Mouse (Mus musculus) liver, embryonic 14.5 days (tissue): Measurements from ENCODE around the gene Dlgap4. TPM values are rescaled to one million over a fixed set of nuclear protein-coding genes. Genes with fewer than 3 reads are reported as not detected.

ENCODE experiments used
- ATAC-seq: fragments of 200-750 bp; cut with Nextera tagmentation; 2 replicates; pipeline ENCODE4 v1.8.0; 2017; ENCODE audit warnings: moderate number of reproducible peaks, mild to moderate bottlenecking, moderate library complexity; ENCODE audit not compliant: insufficient read depth
- DNase-seq, 3 experiments: peaks; one replicate each; pipeline ENCODE4 v3.0.0-alpha.2; 2012 to 2013; ENCODE audit warnings: low read depth in 3 of 3, low spot score in 3 of 3
- H3K27ac ChIP-seq: fragments of 300-500 bp; sonication (generic); 2 replicates; pipeline ENCODE4 v1.5.1; 2014; ENCODE audit warnings: moderate library complexity, mild to moderate bottlenecking, control low read depth, inconsistent platforms
- H3K27me3 ChIP-seq: fragments of 300-500 bp; sonication (generic); 2 replicates; pipeline ENCODE4 v1.6.1; 2014; ENCODE audit warnings: mild to moderate bottlenecking, low read length, moderate library complexity; ENCODE audit not compliant: control insufficient read depth, insufficient read depth
- H3K36me3 ChIP-seq: fragments of 300-500 bp; sonication (generic); replicated peaks from 2 replicates; pipeline ENCODE4 v1.6.1; 2014; ENCODE audit warnings: low read depth; ENCODE audit not compliant: control insufficient read depth, insufficient read depth
- H3K4me1 ChIP-seq, 2 experiments: fragments of 200-500 bp in 1 of 2; fragments of 300-500 bp in 1 of 2; sonication (generic) in 1 of 2; replicated peaks; 2 replicates each; pipeline ENCODE4 v1.6.1; 2012 to 2014; ENCODE audit warnings: antibody characterized with exemption in 1 of 2, inconsistent platforms in 1 of 2, low read length in 1 of 2; ENCODE audit not compliant: control insufficient read depth in 2 of 2, insufficient read depth in 2 of 2
- H3K4me2 ChIP-seq: fragments of 300-500 bp; sonication (generic); 2 replicates; pipeline ENCODE4 v1.6.1; 2014; ENCODE audit warnings: low read depth, mild to moderate bottlenecking, control low read depth, moderate library complexity
- H3K4me3 ChIP-seq, 2 experiments: fragments of 200-500 bp in 1 of 2; fragments of 300-500 bp in 1 of 2; sonication (generic) in 1 of 2; 2 replicates each; pipeline ENCODE4 v1.5.1; 2012 to 2014; ENCODE audit warnings: low read depth in 2 of 2, low read length in 2 of 2, mild to moderate bottlenecking in 2 of 2, control low read depth in 1 of 2, inconsistent platforms in 1 of 2, moderate library complexity in 1 of 2; ENCODE audit not compliant: insufficient read depth in 1 of 2
- H3K9ac ChIP-seq: fragments of 300-500 bp; sonication (generic); replicated peaks from 2 replicates; pipeline ENCODE4 v1.6.1; 2014; ENCODE audit warnings: mild to moderate bottlenecking, control low read depth, moderate library complexity
- H3K9me3 ChIP-seq: fragments of 300-500 bp; sonication (generic); 2 replicates; pipeline ENCODE4 v1.6.1; 2016; ENCODE audit warnings: low read length, mixed read lengths; ENCODE audit not compliant: control insufficient read depth
- CTCF ChIP-seq: IDR thresholded peaks from 2 replicates; pipeline ENCODE4 v1.5.1; 2016; ENCODE audit warnings: antibody characterized with exemption, low read depth, control low read depth
- EP300 ChIP-seq: IDR thresholded peaks from 2 replicates; pipeline ENCODE4 v1.6.1; 2016; ENCODE audit warnings: antibody characterized with exemption, low read depth
- WGBS: fragments of 180-500 bp; shearing (Covaris S2); extraction: QIAGEN DNeasy Blood & Tissue Kit; methylation state at CpG from one replicate; pipeline ENCODE4 v1.1.7; 2014; ENCODE audit not compliant: insufficient replicate concordance; 5-methylcytosine and 5-hydroxymethylcytosine counted together
- polyA plus RNA-seq, 2 experiments: library from polyadenylated mRNA; depleted of rRNA in 1 of 2; stranded (reverse) in 1 of 2; unstranded in 1 of 2; fragments of >200 nt; fragmentation: Nextera tagmentation in 1 of 2; extraction: Ambion mirVana in 1 of 2; gene quantifications; 2 replicates each; pipeline versions ENCODE4 v1.2.1 to v1.2.3; 2012 to 2014

Gene Dlgap4
- polyA plus RNA-seq, 2 experiments = 6.6 to 9.7 TPM

GRCm38 (mm10) chr2:156584797-156585471 lies 28.6 kb upstream of the Dlgap4 start:
- 40% methylated on average over 14 of the region's 14 CpGs for WGBS
- no peaks in the 10 kb centered on the region for H3K36me3 ChIP-seq
- no peaks in the 10 kb centered on the region for H3K4me1 ChIP-seq
- H3K27ac ChIP-seq = no peak overlapping the region
- H3K4me3 ChIP-seq = no peak overlapping the region
- H3K9ac ChIP-seq = no peak overlapping the region
- DNase-seq (no peak), ATAC-seq (no peak)
- H3K4me2 ChIP-seq = no peak overlapping the region
- no peaks in the 10 kb centered on the region for H3K9me3 ChIP-seq
- TF ChIP-seq EP300 = no peak
- TF ChIP-seq CTCF = no peak
- no peaks in the 10 kb centered on the region for H3K27me3 ChIP-seq

DNA sequence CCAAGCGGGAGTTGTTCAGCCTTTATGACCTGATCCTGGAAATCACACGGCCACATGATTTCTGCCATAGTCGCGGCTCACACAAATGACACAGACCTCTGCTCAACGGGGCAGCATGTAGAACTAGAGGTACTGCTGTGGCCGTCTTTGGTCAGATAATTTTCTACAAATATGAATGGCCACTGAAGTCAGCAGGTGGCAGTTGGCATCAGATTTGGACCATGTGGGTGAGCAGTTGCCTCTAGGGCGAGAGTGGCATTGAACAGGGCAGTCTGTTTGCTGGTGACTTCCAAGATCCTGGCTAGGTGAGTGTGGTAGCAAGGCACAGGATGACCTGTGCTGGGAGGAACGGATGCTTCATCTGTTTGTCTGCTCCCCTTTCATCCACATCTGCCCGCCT lies 24.0 kb upstream of the Dlgap4 start:
- Histone ChIP-seq H3K27ac (no peak overlapping the region), H3K9me3 (no peaks in the 10 kb centered on the region), H3K4me3 (no peak overlapping the region), H3K9ac (no peak overlapping the region), H3K4me1 (no peaks in the 10 kb centered on the region), H3K4me2 (no peak overlapping the region), H3K36me3 (no peaks in the 10 kb centered on the region), H3K27me3 (no peaks in the 10 kb centered on the region)
- ATAC-seq = no peak
- 70% methylated on average over 9 of the region's 9 CpGs for WGBS
- TF ChIP-seq CTCF (no peak), EP300 (no peak)
- DNase-seq = no peak

DNA sequence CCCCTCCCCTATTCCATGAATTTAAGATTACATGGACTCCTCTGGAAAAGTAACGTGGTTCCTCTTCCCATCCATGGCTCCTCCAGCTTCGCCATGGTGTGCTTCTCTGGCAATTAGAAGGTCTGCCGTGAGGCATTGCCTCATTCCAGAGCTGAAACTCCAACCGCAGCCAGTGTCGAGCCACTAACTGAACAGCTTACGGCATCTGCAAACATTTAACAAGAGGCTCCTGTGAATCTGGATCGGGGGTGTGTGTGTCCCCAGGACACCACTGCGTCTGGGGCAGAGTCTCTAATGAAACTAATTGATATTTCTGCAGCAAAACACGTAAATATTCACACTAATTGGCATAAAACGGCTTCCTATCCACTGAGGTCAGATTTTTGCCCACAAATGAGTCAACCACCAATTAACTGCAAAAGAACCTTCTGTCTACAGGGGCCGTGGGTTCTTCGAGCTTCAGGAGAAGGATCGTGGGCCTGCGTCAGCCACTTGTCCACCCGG lies 18.5 kb upstream of the Dlgap4 start:
- no peak for TF ChIP-seq CTCF
- no peak for TF ChIP-seq EP300

DNA sequence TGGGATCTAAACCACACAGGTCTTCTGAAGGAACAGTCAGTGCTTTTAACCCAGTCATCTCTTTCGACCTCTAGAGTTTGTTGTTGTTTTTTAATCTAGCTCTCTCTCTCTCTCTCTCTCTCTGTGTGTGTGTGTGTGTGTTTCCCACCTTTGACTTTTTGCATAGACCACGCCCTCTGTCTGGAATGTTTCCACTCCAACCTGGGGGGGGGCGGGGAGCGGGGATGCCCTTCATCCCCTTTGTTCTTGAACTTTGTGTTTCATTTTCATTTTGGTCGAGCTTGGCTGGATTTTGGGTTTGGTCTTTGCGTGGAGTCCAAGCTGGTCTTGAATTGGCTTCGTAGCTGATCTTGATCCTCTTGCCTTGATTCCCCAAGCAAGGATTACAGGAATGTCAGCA lies 10.9 kb upstream of the Dlgap4 start:
- no peak for ATAC-seq
- no peaks in the 10 kb centered on the region for H3K9me3 ChIP-seq
- H3K36me3 ChIP-seq = no peaks in the 10 kb centered on the region
- H3K4me2 ChIP-seq = no peak overlapping the region
- H3K9ac ChIP-seq = no peak overlapping the region
- H3K27ac ChIP-seq = no peak overlapping the region
- H3K4me1 ChIP-seq = no peaks in the 10 kb centered on the region
- no peak for DNase-seq
- no peak for TF ChIP-seq EP300
- TF ChIP-seq CTCF = no peak
- no peak overlapping the region for H3K4me3 ChIP-seq
- 55% methylated on average over 7 of the region's 7 CpGs for WGBS
- peaks cover 3% of the 10 kb centered on the region; the same call in 1 of the 2 replicates for H3K27me3 ChIP-seq

More for the DNA sequence above, 18.5 kb upstream of the Dlgap4 start:
- ATAC-seq = no peak
- 61% methylated on average over 15 of the region's 15 CpGs for WGBS
- Histone ChIP-seq H3K36me3 (no peaks in the 10 kb centered on the region), H3K27ac (no peak overlapping the region), H3K9ac (no peak overlapping the region), H3K4me2 (no peak overlapping the region), H3K4me3 (no peak overlapping the region), H3K27me3 (no peaks in the 10 kb centered on the region), H3K4me1 (no peaks in the 10 kb centered on the region), H3K9me3 (no peaks in the 10 kb centered on the region)
- DNase-seq = no peak

DNA sequence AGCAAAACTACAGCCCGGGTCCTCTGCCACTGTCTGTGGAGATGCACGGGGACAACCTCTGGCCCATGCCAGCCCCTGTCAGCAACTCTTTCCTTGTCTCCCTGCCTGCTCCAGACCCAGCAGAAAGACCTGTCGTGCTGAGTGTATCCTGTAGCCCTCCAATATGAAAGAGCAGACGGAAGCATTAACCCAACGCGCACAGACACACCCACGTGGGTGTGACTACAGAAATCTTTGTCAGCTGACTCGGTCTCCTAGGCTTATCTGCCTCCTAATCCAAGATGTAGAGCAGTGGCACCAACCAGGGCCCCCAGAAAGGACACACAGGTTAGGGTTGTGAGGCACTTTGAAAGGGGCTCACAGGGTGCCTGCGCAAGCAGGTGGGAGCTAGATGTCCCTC lies 9.8 kb upstream of the Dlgap4 start:
- H3K4me2 ChIP-seq = no peak overlapping the region
- no peak overlapping the region for H3K9ac ChIP-seq
- ATAC-seq = no peak
- H3K9me3 ChIP-seq = no peaks in the 10 kb centered on the region
- no peak overlapping the region for H3K27ac ChIP-seq
- H3K27me3 ChIP-seq = peaks cover 3% of the 10 kb centered on the region; the same call in 1 of the 2 replicates
- H3K4me3 ChIP-seq = no peak overlapping the region
- DNase-seq = no peak
- TF ChIP-seq CTCF (no peak), EP300 (no peak)
- no peaks in the 10 kb centered on the region for H3K36me3 ChIP-seq
- no peaks in the 10 kb centered on the region for H3K4me1 ChIP-seq
- WGBS = 61% methylated on average over 9 of the region's 9 CpGs
